Mouse (Mus musculus) liver (tissue): ENCODE data around the gene Nsd2.
"Not testable (repeated sequence)": the region's sequence is repeated elsewhere in the genome, so short reads cannot be mapped to it uniquely, and the experiment has no call there.

Experiments used
- DNase-seq: peaks from one replicate; pipeline ENCODE4 v3.0.0-alpha.2; 2020; ENCODE audit warnings: mixed read lengths

Gene Nsd2

GRCm38 (mm10) chr5:33934877-33935276, 114.4 kb downstream of the Nsd2 start:
- no peak for DNase-seq

GRCm38 (mm10) chr5:33935700-33936111, 115.2 kb downstream of the Nsd2 start:
- DNase-seq, result no peak

- DNase-seq, result peak; percentile 98
Observed at GRCm38 (mm10) chr5:33936120-33936707, 115.7 kb downstream of the Nsd2 start, which contains the start of gene Nelfa. Gene Nelfa, minus strand, starts transcription at chr5:33936413.

- DNase-seq, result no peak
Observed at GRCm38 (mm10) chr5:33937230-33937629, 116.7 kb downstream of the Nsd2 start.

- no peak for DNase-seq
Observed at GRCm38 (mm10) chr5:33938448-33938847, 117.9 kb downstream of the Nsd2 start.

- not testable (repeated sequence) for DNase-seq
Observed at GRCm38 (mm10) chr5:33947035-33947434, 126.5 kb downstream of the Nsd2 start.
